Mouse (Mus musculus): ENCODE results near the gene H2al2a.
"Not testable (repeated sequence)": the region's sequence is repeated elsewhere in the genome, so short reads cannot be mapped to it uniquely, and the experiment has no call there.

Gene H2al2a

GRCm38 (mm10) chr2:17977645-17978044, 19.1 kb downstream of the H2al2a start:
- not testable (repeated sequence) for DNase-seq (ENCODE audit: low spot score)

GRCm38 (mm10) chr2:17975601-17976327, 21.0 kb downstream of the H2al2a start:
- no peak for DNase-seq (ENCODE audit: low spot score)

- peak; percentile 13 for DNase-seq (ENCODE audit: low spot score)
Observed at GRCm38 (mm10) chr2:17973868-17974440, 22.8 kb downstream of the H2al2a start.

GRCm38 (mm10) chr2:17973246-17973645, 23.5 kb downstream of the H2al2a start:
- no peak for DNase-seq (ENCODE audit: low spot score)

GRCm38 (mm10) chr2:17972843-17973242, 23.9 kb downstream of the H2al2a start:
- DNase-seq (ENCODE audit: low spot score) = no peak

GRCm38 (mm10) chr2:17971407-17971806, 25.4 kb downstream of the H2al2a start:
- DNase-seq (ENCODE audit: low spot score) = no peak

GRCm38 (mm10) chr2:17970662-17971061, 26.1 kb downstream of the H2al2a start:
- no peak for DNase-seq (ENCODE audit: low spot score)

- peak; percentile 80 for DNase-seq (ENCODE audit: low spot score)
Observed at GRCm38 (mm10) chr2:17970187-17970586, 26.6 kb downstream of the H2al2a start.

- no peak for DNase-seq (ENCODE audit: low spot score)
Observed at GRCm38 (mm10) chr2:17968571-17968970, 28.2 kb downstream of the H2al2a start.

- DNase-seq (ENCODE audit: low spot score) = not testable (repeated sequence)
Observed at GRCm38 (mm10) chr2:17968037-17968436, 28.7 kb downstream of the H2al2a start.

GRCm38 (mm10) chr2:17959501-17959900, 37.3 kb downstream of the H2al2a start:
- DNase-seq (ENCODE audit: low spot score) = peak; percentile 26

- DNase-seq (ENCODE audit: low spot score) = no peak
Observed at GRCm38 (mm10) chr2:17946875-17947274, 49.9 kb downstream of the H2al2a start.

Data from embryo, embryonic 10.5 days (tissue).